Mouse (Mus musculus): Measurements from ENCODE around the gene Rcbtb2. TPM values are rescaled to one million over a fixed set of nuclear protein-coding genes. Genes with fewer than 3 reads are reported as not detected.

Gene Rcbtb2
- total RNA-seq, 2 experiments from 2014 or later = 40.6 to 44.4 TPM

Small RNA genes within 50 kb of the gene (microRNA-seq; reads per million reads assigned to microRNA genes)
- gene Mir687 = 0 reads per million in 2 experiments

Other genes with a start within 250 kb of the Rcbtb2 start
- gene Cysltr2, start 73.9 kb upstream of the Rcbtb2 start, total RNA-seq (2021) = not detected
- gene Lpar6, start 114.9 kb downstream of the Rcbtb2 start, total RNA-seq (2021) = 1 to 10 TPM; 4.0 to 4.1 TPM
- 10 to 100 TPM; 16.9 to 19.2 TPM for gene Rb1, start 202.8 kb downstream of the Rcbtb2 start, total RNA-seq (2021)